Mouse (Mus musculus): ENCODE measurements at regions not wholly inside any gene's neighbourhood (a gene's known extent, or its start where the extent isn't known, plus 50 kb on each side); places are given as distances from the start of the nearest gene placed in this dataset.

GRCm38 (mm10) chr14:60559826-60560529, 73.8 kb upstream of the Spata13 start:
- TF ChIP-seq CTCF (IDR thresholded peaks at IDR 0.05 in 2 of 3, conservative IDR thresholded peaks at IDR 0.05 in 1 of 3; ENCODE audit: control insufficient read depth in 1 of 3, insufficient read depth in 1 of 3, low read depth in 2 of 3, low read length in 3 of 3, poor library complexity in 1 of 3, severe bottlenecking in 1 of 3) (peak; percentile 11 to 47 (median 31); a peak in 4 of 6 replicates), CHD2 (IDR thresholded peaks at IDR 0.05; ENCODE audit: low read length) (no peak), USF2 (IDR thresholded peaks at IDR 0.05; ENCODE audit: borderline replicate concordance in 1 of 2, insufficient read depth in 1 of 2, low read depth in 1 of 2, low read length in 2 of 2) (no peak), MAX (IDR thresholded peaks at IDR 0.05; ENCODE audit: low read length) (no peak), GATA1 (IDR thresholded peaks at IDR 0.05; ENCODE audit: low read depth, low read length) (no peak), POLR2AphosphoS5 (IDR thresholded peaks at IDR 0.05; ENCODE audit: borderline replicate concordance, low read depth, low read length) (no peak), GABPA (IDR thresholded peaks at IDR 0.05; ENCODE audit: low read depth, low read length) (no peak), KAT2A (conservative IDR thresholded peaks at IDR 0.05; ENCODE audit: low read depth, low read length) (no peak), MXI1 (IDR thresholded peaks at IDR 0.05; ENCODE audit: low read depth, low read length) (no peak), EP300 (IDR thresholded peaks at IDR 0.05; ENCODE audit: low read depth in 1 of 2, low read length in 2 of 2) (no peak), POLR2A (IDR thresholded peaks at IDR 0.05; ENCODE audit: control insufficient read depth in 1 of 2, insufficient read depth in 1 of 2, low read depth in 1 of 2, low read length in 2 of 2, poor library complexity in 1 of 2) (no peak), MEF2A (IDR thresholded peaks at IDR 0.05; ENCODE audit: extremely low read depth, insufficient replicate concordance, low read depth, low read length, poor library complexity, severe bottlenecking) (no peak)

Measured in MEL (cell line).